Mouse (Mus musculus) MEL-GATA-1-ER (cell line): ENCODE measurements around the gene Plcb4.
"Not testable (repeated sequence)": the region's sequence is repeated elsewhere in the genome, so short reads cannot be mapped to it uniquely, and the experiment has no call there.

Experiments
- DNase-seq: peaks from one replicate; pipeline ENCODE4 v3.0.0-alpha.2; 2012; ENCODE audit warnings: low read depth; ENCODE audit errors: extremely low read depth

Plcb4 gene

DNA sequence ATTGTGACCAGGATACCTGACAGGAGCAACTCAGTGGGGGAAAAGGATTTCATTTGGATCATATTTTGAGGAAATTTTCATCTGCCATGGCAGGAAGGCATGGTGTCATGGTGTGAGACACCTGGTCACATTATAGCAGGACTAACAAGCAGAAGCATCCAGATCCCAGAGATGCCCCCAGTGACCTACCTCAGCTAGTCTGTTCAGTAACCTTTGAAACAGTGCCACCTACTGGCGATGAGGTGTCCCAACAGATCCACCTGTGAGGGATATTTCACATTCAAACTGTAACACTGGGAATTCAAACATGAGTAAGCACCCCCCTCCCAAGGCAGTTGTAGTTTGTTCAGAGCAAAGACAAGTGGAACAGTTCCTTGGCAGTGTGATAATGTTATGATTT, 289.0 kb downstream of the Plcb4 start:
- no peak for DNase-seq

DNA sequence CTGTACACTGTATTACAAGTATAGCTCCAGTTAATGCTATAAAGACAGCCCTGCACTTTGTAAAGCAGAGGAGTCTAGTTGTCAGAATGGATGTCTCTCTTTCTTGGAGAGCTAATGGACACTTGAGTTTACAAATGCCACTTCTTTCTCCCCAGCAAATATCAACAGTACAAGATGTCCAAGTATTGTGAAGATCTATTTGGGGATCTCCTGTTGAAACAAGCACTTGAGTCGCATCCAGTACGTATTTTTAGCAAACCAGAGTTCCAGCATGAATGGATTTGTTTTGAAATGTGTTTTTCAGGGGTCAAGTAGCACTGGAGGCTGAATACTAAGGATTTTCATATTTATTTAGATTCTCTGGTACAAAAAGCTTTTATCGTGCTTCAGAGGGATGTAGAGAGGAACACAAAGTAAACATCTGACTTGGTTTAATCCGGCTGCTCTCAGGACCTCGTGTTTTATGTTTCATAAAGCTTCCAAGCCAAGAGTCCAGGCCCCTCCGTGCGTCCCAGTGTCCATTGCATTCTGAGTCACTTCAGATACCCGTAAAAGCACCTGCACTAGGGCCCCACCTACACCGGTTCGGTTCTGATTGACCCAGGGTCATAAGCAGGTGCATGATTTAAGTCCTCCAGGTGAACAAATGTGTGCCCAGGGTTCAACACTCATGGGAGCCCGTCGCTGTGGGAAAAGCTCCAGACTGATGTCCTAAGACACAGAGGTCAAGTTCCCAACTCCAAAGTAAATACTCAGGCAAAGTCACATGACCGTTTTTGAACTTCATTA, 296.1 kb downstream of the Plcb4 start:
- no peak for DNase-seq

DNA sequence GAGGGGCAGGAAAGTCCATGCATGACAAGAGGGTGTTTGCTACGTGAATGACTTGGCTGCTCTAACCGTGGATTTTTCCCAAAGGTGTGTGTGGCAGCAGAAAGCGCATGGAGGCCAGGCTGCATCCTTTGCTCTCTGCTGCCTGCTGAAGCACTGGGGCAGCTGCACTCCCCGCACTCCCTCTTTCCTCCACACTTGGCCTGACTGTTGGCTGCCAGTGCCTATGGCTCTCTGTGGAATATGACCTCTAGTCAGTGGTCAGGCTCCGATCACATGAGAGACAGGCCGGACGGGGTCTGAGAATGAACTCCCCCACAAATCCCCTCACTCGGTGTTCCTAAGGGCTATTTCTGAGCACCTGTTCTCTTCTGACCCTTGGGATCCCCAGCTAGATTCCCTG, 297.0 kb downstream of the Plcb4 start:
- DNase-seq, result no peak

DNA sequence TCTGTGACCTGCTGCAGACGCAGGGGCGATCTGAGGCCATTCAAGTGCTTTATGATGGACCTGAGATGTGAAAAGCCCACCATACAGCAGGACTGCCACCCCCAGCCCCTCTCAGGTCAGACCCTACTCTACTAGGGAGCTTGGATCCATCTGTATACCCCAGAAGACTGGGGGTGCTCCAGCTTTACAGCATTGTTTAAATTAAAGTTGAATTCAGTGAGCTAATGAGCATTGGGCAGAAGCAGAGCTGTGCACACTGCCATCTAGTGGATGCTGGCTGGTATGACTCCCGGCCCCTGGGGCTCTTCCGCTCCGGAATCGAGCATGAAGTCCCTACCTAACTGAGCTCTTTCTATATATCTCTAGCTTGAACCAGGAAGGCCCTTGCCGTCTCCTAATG, 298.9 kb downstream of the Plcb4 start:
- no peak for DNase-seq

DNA sequence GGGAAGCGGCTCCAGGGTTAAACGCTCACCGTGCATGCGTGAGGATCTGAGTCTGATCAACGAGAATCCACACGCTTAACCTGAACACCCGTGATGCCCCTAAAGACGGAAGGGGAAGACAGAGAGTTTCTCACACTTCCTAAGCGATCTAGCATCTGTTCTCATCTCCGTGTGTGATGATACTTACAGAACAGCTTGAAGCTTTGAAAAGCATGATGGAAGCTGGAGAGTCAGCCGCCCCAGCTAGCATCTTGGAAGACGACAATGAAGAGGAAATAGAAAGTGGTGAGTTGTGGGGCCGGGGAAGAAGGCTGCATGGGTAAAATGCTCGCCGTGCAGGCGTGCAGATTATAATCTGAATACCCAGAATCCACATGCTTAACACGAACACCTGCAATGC, 299.6 kb downstream of the Plcb4 start:
- no peak for DNase-seq

DNA sequence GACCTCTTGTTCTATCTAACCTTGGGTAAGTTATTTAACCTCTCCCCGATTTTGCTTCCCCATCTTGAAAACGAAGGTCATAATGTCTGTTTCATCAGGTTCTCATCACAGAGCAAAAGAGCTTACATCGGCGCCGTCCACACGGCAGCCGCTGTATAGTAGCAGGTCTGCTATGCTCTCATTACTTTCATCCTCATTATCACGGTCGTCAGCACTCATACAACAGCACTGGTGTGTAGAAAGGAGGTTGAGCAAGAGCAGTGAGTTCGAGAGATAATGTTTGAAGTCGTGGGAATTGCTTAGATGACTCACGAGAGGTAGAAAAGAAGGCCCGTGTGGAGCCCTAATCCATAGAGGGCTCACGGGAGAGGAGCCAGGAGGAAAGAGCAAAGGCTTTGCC, 304.3 kb downstream of the Plcb4 start:
- DNase-seq, result no peak

DNA sequence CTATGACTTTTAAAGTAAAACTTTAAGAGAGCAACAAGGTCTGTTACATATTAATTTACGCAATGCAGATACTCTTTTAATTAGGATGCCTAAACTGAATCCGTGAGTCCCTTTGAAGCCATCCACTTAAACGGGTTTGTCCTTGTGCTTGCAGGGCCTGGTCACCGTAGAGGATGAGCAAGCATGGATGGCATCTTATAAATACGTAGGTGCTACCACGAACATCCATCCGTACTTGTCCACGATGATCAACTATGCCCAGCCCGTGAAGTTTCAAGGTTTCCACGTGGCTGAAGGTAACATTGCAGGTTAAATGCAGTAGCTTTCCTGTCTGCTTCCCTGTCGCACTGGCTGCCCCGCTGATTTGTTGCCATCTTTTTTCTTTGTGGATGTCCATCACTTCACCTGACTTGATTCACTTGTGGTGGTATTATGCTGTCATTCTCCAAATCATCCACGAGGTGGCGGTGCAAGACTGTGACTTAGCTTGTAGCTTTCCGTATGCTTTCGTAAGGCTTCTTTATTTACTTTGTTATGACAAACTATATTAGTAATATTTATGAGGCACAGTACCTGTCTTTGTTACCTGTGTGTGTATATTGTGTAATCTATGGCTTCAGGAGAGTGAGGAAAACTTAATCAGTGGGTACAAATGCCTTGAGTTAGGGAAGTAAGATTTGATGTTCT, 308.2 kb downstream of the Plcb4 start:
- no peak for DNase-seq

DNA sequence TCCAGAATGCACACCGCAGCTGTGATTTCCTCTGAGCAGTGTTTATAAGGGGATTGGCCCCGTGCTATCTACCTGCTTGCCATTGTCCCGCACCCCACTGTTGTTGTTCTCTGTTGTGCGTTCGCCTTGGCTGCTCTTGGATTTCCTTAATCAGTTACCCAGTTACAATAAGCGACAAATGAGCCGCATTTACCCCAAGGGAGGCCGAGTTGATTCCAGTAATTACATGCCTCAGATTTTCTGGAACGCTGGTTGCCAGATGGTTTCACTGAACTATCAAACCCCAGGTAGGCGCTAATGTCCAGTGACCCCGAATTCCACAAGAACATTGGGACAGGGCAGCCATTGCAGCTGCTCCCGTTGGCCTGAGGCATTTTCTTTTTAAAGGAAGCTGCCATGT, 309.3 kb downstream of the Plcb4 start:
- DNase-seq, result no peak

DNA sequence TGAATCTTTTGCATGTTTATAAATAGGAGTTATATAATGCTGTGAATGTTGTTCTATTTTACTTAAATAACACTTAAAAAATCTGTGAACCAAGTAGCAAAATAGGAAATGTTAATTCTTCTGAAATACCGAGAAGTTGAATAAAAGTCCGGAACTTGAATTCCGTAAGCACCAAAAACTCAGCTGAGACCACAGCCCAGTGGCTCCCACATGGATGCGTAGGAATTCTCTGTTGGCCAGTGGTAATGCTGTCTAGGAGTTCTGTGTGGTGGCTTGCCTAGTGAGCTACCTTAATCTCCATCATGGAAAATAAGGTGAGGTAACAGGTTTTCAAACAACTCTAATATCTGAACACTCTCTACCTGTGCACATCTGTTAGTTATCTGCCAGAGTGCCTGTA, 312.1 kb downstream of the Plcb4 start:
- no peak for DNase-seq

DNA sequence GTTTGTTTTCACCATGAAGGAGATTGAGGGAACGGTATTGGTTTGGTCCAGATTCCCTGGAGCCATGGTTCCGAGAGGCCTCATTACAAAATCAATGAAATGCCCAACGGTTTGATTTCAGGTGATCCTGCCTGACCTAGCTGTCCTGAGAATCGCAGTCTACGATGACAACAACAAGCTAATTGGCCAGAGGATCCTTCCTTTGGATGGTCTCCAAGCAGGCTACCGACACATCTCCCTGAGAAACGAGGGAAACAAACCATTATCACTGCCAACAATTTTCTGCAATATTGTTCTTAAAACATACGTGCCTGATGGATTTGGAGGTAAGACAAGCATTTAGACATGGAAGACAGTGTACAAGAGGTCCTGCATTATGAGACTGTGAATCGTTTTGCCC, 317.2 kb downstream of the Plcb4 start:
- DNase-seq, result no peak

DNA sequence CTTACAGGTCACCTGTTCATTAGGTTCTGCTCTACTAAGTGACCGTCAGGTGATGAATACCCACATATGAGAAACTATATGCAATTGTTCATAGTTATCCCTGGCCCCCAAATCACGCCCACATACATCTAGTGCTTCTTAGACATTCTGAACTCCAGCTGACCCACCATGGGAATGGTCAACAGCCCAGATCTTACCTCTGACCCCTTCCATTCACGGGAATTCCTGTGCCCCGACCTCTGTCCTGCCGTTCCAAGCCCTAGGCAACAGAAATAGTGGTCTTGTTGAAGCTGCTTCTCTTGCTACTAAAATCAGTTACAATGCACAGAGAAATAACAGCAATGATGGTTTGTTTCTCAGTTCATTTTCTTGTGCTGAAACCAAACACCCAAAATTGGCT, 320.0 kb downstream of the Plcb4 start:
- no peak for DNase-seq

DNA sequence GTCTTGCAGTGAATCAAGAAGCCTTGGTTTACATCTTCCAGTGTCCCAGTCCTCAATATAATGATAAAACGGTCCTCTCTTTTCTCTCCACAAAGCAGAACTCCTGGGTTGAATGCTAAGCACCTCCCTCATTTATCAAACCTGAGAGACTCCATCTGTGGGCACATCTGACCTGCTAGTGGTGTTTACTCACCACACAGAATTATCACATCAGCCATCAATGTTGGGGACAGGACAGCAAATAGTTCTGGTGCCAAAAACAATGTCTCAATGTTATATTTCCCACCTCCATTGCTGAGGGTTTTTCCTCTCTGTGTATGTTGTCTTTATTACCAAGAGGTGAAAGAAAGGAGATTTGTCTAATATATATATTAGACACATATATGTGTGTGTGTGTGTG, 321.6 kb downstream of the Plcb4 start:
- no peak for DNase-seq

DNA sequence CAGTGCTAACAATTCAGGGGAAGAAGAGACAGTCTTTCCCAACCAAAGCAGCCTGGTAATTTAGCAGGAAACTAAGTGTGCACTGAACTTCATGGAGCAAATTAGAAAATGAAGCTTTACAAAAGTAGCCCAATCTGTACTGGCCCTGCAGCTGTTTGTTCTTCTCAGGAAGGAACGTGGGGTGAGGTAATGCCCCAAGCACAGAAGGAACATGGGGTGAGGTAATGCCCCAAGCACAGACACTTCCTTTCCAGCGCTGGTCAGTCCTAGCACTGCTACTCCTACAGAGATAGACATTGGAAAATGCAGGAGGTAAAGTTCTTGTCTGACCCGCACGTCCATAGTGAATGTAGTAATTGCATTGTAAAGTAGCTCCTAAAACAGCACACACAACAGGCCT, 325.2 kb downstream of the Plcb4 start:
- DNase-seq, result no peak

DNA sequence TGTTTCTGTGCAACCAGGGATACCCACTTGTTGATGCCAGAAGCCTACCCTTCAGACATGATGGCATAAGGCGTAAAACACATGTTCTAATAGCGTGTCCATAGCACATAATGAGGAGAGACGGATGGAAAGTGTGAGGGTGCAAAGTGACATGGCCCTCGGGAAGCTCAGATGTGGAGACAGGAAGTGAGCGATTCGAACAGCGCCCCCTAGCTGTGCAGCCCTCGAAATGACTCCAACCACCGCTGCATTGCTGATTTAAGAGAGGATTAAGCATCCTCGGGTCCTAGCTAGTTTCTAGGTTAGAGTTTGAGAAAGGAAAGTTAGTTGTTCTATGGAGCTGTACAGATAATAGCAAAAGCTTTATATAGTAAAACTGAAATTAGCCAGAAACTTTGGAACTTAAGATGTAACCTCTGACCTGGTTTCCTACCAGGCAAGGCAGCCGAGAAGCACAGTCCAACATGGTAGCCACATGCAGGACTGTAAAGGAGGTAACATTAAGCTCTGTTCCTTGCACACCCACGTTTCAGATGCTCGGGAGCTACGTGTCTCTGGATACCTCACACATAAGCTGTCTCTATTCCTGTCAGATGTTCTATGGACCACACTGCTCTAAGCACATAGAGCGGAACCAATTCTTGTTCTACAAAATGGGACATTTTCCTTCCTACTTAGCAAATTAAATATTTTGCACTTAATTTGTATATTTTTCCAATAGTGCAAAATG, 326.9 kb downstream of the Plcb4 start:
- no peak for DNase-seq

DNA sequence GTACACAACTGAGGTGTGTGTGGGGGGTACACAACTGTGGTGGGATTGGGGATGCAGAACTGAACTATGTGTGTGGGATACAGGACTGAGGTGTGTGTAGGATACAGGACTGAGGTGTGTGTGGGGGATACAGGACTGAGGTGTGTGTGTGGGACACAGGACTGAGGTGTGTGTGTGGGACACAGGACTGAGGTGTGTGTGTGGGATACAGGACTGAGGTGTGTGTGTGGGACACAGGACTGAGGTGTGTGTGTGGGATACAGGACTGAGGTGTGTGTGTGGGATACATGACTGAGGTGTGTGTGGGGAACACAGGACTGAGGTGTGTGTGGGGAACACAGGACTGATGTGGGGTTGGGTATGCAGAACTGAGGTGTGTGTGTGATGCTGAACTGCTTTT, 329.7 kb downstream of the Plcb4 start:
- not testable (repeated sequence) for DNase-seq

DNA sequence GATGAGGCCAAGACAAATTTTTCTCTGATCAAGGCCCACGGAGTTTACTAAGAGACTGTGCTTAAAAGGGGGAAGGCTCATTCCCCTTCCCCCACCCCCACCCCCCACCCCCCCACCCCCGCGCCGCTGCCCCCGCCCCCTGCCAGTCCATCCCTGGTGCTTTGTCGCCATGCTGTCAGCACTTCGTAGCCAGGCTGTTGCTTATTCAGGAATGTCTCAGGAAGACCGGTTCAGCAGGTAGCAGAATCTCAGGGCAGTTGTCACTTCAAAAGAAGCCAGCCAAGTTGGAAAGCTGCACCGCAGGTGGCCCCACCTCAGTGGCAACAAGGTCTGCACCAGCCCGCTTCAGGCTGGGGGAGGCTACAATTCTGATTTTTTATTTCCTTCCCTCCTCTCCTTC, 331.9 kb downstream of the Plcb4 start:
- not testable (repeated sequence) for DNase-seq

DNA sequence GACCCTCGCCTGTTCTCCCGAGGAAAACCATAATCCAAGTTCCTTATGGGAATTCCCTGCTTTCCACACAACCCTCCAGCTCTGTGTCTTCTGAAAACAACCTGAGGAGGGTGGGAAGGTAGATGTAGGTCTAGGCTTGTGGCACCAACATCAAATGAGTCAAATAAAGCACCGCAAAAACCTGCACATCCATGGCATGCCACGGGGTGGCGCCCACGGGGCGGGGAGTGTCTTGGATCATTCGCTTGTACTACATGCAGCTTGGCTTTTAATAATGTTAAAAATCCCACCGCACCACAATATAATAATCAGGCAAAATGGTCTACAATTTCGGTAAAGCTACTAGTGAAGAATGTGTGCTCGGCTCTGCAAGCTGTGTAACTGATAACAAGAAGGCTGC, 334.5 kb downstream of the Plcb4 start:
- no peak for DNase-seq

DNA sequence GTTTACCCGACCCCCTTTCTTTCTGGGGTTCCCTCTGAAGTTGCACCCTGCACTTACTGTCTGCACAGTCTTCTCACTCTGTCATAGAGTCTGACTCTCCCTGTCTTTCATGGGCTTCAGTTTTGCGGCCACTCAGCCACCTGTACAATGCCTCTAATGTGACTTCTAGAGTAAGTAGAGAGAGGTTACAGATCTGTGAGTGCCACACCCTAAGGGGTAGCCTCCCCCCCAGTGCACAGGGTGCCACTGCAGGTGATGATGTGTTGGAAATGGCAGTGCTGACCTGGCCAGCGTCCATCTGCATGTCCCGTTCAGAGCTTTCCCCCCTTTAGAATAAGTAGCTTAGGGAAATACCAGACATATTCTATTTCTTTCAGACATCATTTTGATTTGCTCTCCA, 336.4 kb downstream of the Plcb4 start:
- no peak for DNase-seq

DNA sequence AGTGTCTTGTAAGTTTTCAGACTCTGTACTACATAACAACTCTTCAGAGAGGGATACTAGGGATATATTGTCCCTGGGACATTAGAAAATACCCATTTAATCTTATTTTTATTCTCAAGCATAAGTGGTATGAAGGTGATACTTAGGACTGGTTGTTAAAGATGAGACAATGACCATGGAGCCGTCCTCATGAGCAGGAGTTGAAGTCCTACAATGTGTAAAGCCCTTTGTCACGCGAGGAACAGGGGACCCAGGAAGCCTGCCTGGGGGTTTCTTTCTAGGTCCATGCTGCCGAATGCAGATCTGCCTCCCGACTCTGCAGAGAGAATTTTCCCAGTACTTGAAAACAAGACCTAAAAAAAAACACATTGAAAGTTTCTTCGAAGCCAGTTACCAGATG, 338.1 kb downstream of the Plcb4 start:
- no peak for DNase-seq

DNA sequence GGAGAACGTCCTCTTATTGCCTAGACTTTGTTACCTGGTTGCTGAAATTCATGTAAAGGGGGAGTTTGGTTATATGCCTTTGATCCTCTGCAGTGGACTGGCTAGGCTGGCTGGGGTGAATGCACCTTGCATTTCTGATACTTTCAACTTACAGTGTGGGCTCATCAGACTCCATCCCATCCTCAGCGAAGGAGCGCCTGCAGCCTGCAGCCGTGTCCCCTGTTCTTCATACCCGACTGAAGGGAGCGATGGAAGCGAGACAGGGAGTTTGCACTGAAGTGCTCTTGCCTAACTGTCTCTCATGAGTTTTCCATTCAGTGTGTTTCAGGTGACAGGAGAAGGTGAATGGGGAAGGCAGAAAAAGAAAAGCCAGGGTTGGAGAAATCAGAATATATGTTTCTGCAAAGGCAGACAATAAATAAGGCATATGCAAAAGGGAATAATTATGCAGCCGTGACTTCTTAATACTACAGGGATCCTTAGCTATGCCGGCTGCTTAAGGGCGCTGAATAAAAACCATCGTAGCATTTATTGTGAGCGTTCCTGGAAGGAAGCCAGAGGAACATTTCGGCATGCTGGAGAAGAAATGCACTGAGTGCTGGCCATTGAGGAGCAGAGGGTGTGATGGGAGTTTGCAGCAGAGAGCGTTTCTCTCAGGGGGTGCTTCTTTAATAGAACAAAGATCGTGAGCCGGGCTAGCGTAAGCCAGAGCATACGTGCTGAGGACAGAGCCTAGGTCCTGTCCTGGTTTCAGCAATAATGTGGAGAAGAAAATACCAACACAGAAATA, 338.7 kb downstream of the Plcb4 start:
- DNase-seq, result no peak

DNA sequence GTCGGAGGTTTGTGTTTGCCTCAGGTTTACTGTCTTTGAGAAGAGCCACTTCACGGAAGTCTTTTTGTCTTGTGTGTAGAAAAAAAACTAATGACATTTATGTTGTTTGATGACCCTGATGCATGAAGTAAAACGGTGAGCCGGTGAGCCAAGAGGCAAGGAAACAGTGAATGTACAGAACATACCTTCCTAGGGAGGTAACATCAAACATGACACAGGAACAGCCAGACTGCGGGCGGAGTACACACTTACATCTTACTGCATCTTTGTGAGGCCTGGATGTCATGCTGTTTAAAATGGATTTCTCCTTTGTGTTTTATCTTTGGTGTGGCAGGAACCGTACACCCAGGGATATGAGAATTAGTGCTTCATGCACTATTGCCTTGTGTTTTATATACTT, 340.1 kb downstream of the Plcb4 start:
- no peak for DNase-seq

DNA sequence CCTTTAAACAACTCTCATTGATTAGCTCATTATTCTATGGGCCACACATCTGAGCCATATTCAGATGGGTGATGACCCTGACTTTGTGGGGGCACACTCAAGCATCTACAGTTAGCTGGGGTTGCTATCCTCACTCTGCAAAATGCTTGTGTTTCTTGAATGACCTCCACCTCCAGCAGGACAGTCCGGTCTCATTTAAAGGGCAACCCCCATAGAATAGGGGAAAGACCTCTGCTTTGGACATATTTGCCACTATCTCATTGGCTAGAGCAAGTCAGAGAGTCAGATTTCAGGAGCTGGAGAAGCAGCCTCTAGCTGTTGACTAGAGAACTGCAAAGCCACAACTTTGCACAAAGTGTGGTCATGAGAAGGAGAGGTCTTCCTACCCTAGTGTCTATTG, 340.6 kb downstream of the Plcb4 start:
- no peak for DNase-seq
